Mouse (Mus musculus) hindbrain, embryonic 16.5 days (tissue): ENCODE results near the gene Ankrd45. TPM values are rescaled to one million over a fixed set of nuclear protein-coding genes. Genes with fewer than 3 reads are reported as not detected.

Experiments used
- ATAC-seq: fragments of 200-750 bp; cut with Nextera tagmentation; 2 replicates; pipeline ENCODE4 v1.8.0; 2017; ENCODE audit warnings: moderate TSS enrichment, moderate library complexity
- H3K27ac ChIP-seq: fragments of 300-500 bp; sonication (generic); 2 replicates; pipeline ENCODE4 v1.5.1; 2014; ENCODE audit warnings: low read depth, mild to moderate bottlenecking, control low read depth, low read length, moderate library complexity
- H3K27me3 ChIP-seq: fragments of 300-500 bp; sonication (generic); replicated peaks from 2 replicates; pipeline ENCODE4 v1.6.1; 2014; ENCODE audit warnings: low read length; ENCODE audit not compliant: control insufficient read depth, insufficient read depth
- H3K36me3 ChIP-seq: fragments of 300-500 bp; sonication (generic); 2 replicates; pipeline ENCODE4 v1.6.1; 2014; ENCODE audit warnings: mild to moderate bottlenecking, low read length, moderate library complexity, mixed read lengths; ENCODE audit not compliant: control insufficient read depth, insufficient read depth
- H3K4me1 ChIP-seq: fragments of 300-500 bp; sonication (generic); 2 replicates; pipeline ENCODE4 v1.6.1; 2014; ENCODE audit warnings: low read depth, low read length; ENCODE audit not compliant: control insufficient read depth, insufficient read depth
- H3K4me2 ChIP-seq: fragments of 300-500 bp; sonication (generic); 2 replicates; pipeline ENCODE4 v1.6.1; 2014; ENCODE audit warnings: mild to moderate bottlenecking, low read length, control low read depth, moderate library complexity
- H3K4me3 ChIP-seq: fragments of 300-500 bp; sonication (generic); 2 replicates; pipeline ENCODE4 v1.5.1; 2014; ENCODE audit warnings: mild to moderate bottlenecking, low read length, control low read depth, moderate library complexity
- H3K9ac ChIP-seq: fragments of 300-500 bp; sonication (generic); 2 replicates; pipeline ENCODE4 v1.6.1; 2014; ENCODE audit warnings: low read depth, mild to moderate bottlenecking, control low read depth, low read length, moderate library complexity
- H3K9me3 ChIP-seq: fragments of 300-500 bp; sonication (generic); 2 replicates; pipeline ENCODE4 v1.6.1; 2014; ENCODE audit warnings: mild to moderate bottlenecking, low read length, moderate library complexity; ENCODE audit not compliant: control insufficient read depth
- WGBS: fragments of 180-500 bp; shearing (Covaris S2); extraction: QIAGEN DNeasy Blood & Tissue Kit; methylation state at CpG from one replicate; pipeline ENCODE4 v1.1.7; 2014; 5-methylcytosine and 5-hydroxymethylcytosine counted together
- polyA plus RNA-seq: library from polyadenylated mRNA; unstranded; fragments of >200 nt; fragmentation: Nextera tagmentation; extraction: Ambion mirVana; gene quantifications from 2 replicates; pipeline ENCODE4 v1.2.1, GENCODE M21; 2015

Gene Ankrd45
- polyA plus RNA-seq, result 29.8 and 32.0 TPM in 2 replicates

GRCm38 (mm10) chr1:161142531-161143159, at the start of gene Ankrd45:
TSS of gene Ankrd45 (plus strand) at chr1:161142691.
- H3K4me1 ChIP-seq, result no peaks in the 10 kb centered on the region
- peak; percentile 97 for ATAC-seq
- H3K27ac ChIP-seq, result no peak within 1 kb of the TSS
- H3K36me3 ChIP-seq, result no peaks in the 10 kb centered on the region
- peak within 1 kb of the TSS; percentile 81 for H3K4me2 ChIP-seq
- peak within 1 kb of the TSS; percentile 55 for H3K4me3 ChIP-seq
- no peaks in the 10 kb centered on the region for H3K9me3 ChIP-seq
- peak within 1 kb of the TSS; percentile 63 for H3K9ac ChIP-seq
- WGBS, result 4% methylated on average over 33 of the region's 33 CpGs
- no peaks in the 10 kb centered on the region for H3K27me3 ChIP-seq

- no peaks in the 10 kb centered on the region for H3K9me3 ChIP-seq
- no peaks in the 10 kb centered on the region for H3K4me1 ChIP-seq
- no peaks in the 10 kb centered on the region for H3K27me3 ChIP-seq
- H3K27ac ChIP-seq, result no peak overlapping the region
- no peak overlapping the region for H3K4me3 ChIP-seq
- no peak for ATAC-seq
- no peak overlapping the region for H3K9ac ChIP-seq
- WGBS, result 97% methylated on average over 4 of the region's 4 CpGs
- peaks cover 12% of the 10 kb centered on the region for H3K36me3 ChIP-seq
- H3K4me2 ChIP-seq, result no peak overlapping the region
These were observed 42.6 kb upstream of the Ankrd45 start for GRCm38 (mm10) chr1:161099721-161100405.

- Histone ChIP-seq H3K4me3 (no peak overlapping the region), H3K27me3 (no peaks in the 10 kb centered on the region), H3K4me1 (no peaks in the 10 kb centered on the region), H3K9me3 (no peaks in the 10 kb centered on the region), H3K4me2 (no peak overlapping the region), H3K27ac (no peak overlapping the region), H3K36me3 (peaks cover 7% of the 10 kb centered on the region), H3K9ac (no peak overlapping the region)
- 97% methylated on average over 1 of the region's 1 CpGs for WGBS
- no peak for ATAC-seq
These were observed 38.6 kb upstream of the Ankrd45 start for GRCm38 (mm10) chr1:161103842-161104241.

GRCm38 (mm10) chr1:161109216-161109615, 33.3 kb upstream of the Ankrd45 start:
- H3K36me3 ChIP-seq, result peaks cover 6% of the 10 kb centered on the region; the same call in 1 of the 2 replicates
- no peak overlapping the region for H3K4me3 ChIP-seq
- ATAC-seq, result no peak
- H3K9ac ChIP-seq, result no peak overlapping the region
- H3K27me3 ChIP-seq, result no peaks in the 10 kb centered on the region
- no peaks in the 10 kb centered on the region for H3K9me3 ChIP-seq
- no peaks in the 10 kb centered on the region for H3K4me1 ChIP-seq
- no peak overlapping the region for H3K27ac ChIP-seq
- WGBS, result 79% methylated on average over 8 of the region's 8 CpGs
- H3K4me2 ChIP-seq, result no peak overlapping the region

- Histone ChIP-seq H3K4me1 (no peaks in the 10 kb centered on the region), H3K4me3 (no peak overlapping the region), H3K9ac (no peak overlapping the region), H3K9me3 (no peaks in the 10 kb centered on the region), H3K4me2 (no peak overlapping the region), H3K27ac (no peak overlapping the region), H3K27me3 (no peaks in the 10 kb centered on the region), H3K36me3 (no peaks in the 10 kb centered on the region)
- ATAC-seq, result no peak
These were observed 27.9 kb upstream of the Ankrd45 start for GRCm38 (mm10) chr1:161114591-161114990.

- Histone ChIP-seq H3K27me3 (no peaks in the 10 kb centered on the region), H3K36me3 (peaks cover 5% of the 10 kb centered on the region; the same call in 1 of the 2 replicates), H3K9me3 (no peaks in the 10 kb centered on the region), H3K9ac (no peak overlapping the region), H3K4me1 (peaks cover 1% of the 10 kb centered on the region; the same call in 1 of the 2 replicates), H3K4me2 (no peak overlapping the region), H3K27ac (no peak overlapping the region), H3K4me3 (no peak overlapping the region)
- no peak for ATAC-seq
- 90% methylated on average over 10 of the region's 10 CpGs for WGBS
These were observed 19.7 kb upstream of the Ankrd45 start for GRCm38 (mm10) chr1:161122661-161123418.

GRCm38 (mm10) chr1:161126461-161126860, 16.0 kb upstream of the Ankrd45 start:
- Histone ChIP-seq H3K4me2 (no peak overlapping the region), H3K36me3 (no peaks in the 10 kb centered on the region), H3K27me3 (no peaks in the 10 kb centered on the region), H3K9me3 (no peaks in the 10 kb centered on the region), H3K4me3 (no peak overlapping the region), H3K4me1 (peaks cover 16% of the 10 kb centered on the region), H3K27ac (no peak overlapping the region), H3K9ac (no peak overlapping the region)
- 70% methylated on average over 1 of the region's 1 CpGs for WGBS
- no peak for ATAC-seq

GRCm38 (mm10) chr1:161130726-161131664, 11.5 kb upstream of the Ankrd45 start, which contains the start of gene Klhl20:
TSS of gene Klhl20 (minus strand) at chr1:161131511.
- H3K9ac ChIP-seq, result peak within 1 kb of the TSS; percentile 86
- 2% methylated on average over 41 of the region's 41 CpGs for WGBS
- ATAC-seq, result peak; percentile 99
- H3K36me3 ChIP-seq, result no peaks in the 10 kb centered on the region
- no peaks in the 10 kb centered on the region for H3K9me3 ChIP-seq
- H3K4me2 ChIP-seq, result peak within 1 kb of the TSS; percentile 91
- H3K27me3 ChIP-seq, result no peaks in the 10 kb centered on the region
- peak within 1 kb of the TSS; percentile 82 for H3K27ac ChIP-seq
- peak within 1 kb of the TSS; percentile 85 for H3K4me3 ChIP-seq
- peaks cover 16% of the 10 kb centered on the region for H3K4me1 ChIP-seq
